Mouse (Mus musculus) hindbrain, embryonic 13.5 days (tissue): ENCODE results near the gene Izumo1r. TPM values are rescaled to one million over a fixed set of nuclear protein-coding genes. Genes with fewer than 3 reads are reported as not detected.

Experiments used
- polyA plus RNA-seq: library from polyadenylated mRNA; unstranded; fragments of >200 nt; fragmentation: Nextera tagmentation; extraction: Ambion mirVana; gene quantifications from 2 replicates; pipeline ENCODE4 v1.2.1, GENCODE M21; 2015

Gene Izumo1r
- polyA plus RNA-seq, 1 experiment from 2014 or later = not detected

Other genes with a start within 250 kb of the Izumo1r start
- gene Piwil4, start 163.2 kb downstream of the Izumo1r start, polyA plus RNA-seq = 0.30 and 0.48 TPM in 2 replicates
- gene Fut4, start 151.6 kb downstream of the Izumo1r start, polyA plus RNA-seq = 1.2 and 1.3 TPM in 2 replicates
- gene 1700012B09Rik, start 132.9 kb downstream of the Izumo1r start, polyA plus RNA-seq = 3.7 and 6.3 TPM in 2 replicates
- gene Mre11a, start 119.3 kb downstream of the Izumo1r start, polyA plus RNA-seq = 11.9 and 15.5 TPM in 2 replicates
- gene Ankrd49, start 119.1 kb downstream of the Izumo1r start, polyA plus RNA-seq = 35.6 and 35.7 TPM in 2 replicates
- gene Gpr83, start 43.7 kb downstream of the Izumo1r start, polyA plus RNA-seq = 0.70 and 1.1 TPM in 2 replicates
- 148 and 152 TPM in 2 replicates for gene Panx1, start 141.5 kb upstream of the Izumo1r start, polyA plus RNA-seq
- not detected in 2 replicates for gene Hephl1, start 208.2 kb upstream of the Izumo1r start, polyA plus RNA-seq